Mouse (Mus musculus): ENCODE measurements around the gene Gm44805. TPM values are rescaled to one million over a fixed set of nuclear protein-coding genes. Genes with fewer than 3 reads are reported as not detected.
A peak's percentile ranks its signal among the peaks of the same experiment; 100 is the strongest.
"Not testable (repeated sequence)": the region's sequence is repeated elsewhere in the genome, so short reads cannot be mapped to it uniquely, and the experiment has no call there.

The Gm44805 gene
- total and polyA plus RNA-seq, 2 experiments from 2014 or later, result not detected

- TF ChIP-seq CTCF (IDR thresholded peaks at IDR 0.05), result no peak
- WGBS, result 36% methylated on average over 9 of the region's 10 CpGs
- Histone ChIP-seq H3K9ac (replicated peaks; ENCODE audit: low read length, poor library complexity, severe bottlenecking) (no peak overlapping the region), H3K27me3 (ENCODE audit: insufficient read depth, low read length) (no peaks in the 10 kb centered on the region), H3K4me3 (ENCODE audit: low read depth, low read length) (no peak overlapping the region), H3K4me2 (ENCODE audit: low read depth, low read length, poor library complexity, severe bottlenecking) (no peak overlapping the region), H3K36me3 (ENCODE audit: insufficient read depth, low read length) (no peaks in the 10 kb centered on the region), H3K4me1 (ENCODE audit: insufficient read depth, low read length) (no peaks in the 10 kb centered on the region), H3K9me3 (ENCODE audit: low read length) (no peaks in the 10 kb centered on the region), H3K27ac (ENCODE audit: low read depth, low read length) (peak overlapping the region; percentile 44)
- ATAC-seq (ENCODE audit: low FRiP score) (peak; percentile 79), DNase-seq (ENCODE audit: low spot score) (peak; percentile 83)
Observed at GRCm38 (mm10) chr7:19693421-19693820, 12.2 kb upstream of the Gm44805 start.

DNA sequence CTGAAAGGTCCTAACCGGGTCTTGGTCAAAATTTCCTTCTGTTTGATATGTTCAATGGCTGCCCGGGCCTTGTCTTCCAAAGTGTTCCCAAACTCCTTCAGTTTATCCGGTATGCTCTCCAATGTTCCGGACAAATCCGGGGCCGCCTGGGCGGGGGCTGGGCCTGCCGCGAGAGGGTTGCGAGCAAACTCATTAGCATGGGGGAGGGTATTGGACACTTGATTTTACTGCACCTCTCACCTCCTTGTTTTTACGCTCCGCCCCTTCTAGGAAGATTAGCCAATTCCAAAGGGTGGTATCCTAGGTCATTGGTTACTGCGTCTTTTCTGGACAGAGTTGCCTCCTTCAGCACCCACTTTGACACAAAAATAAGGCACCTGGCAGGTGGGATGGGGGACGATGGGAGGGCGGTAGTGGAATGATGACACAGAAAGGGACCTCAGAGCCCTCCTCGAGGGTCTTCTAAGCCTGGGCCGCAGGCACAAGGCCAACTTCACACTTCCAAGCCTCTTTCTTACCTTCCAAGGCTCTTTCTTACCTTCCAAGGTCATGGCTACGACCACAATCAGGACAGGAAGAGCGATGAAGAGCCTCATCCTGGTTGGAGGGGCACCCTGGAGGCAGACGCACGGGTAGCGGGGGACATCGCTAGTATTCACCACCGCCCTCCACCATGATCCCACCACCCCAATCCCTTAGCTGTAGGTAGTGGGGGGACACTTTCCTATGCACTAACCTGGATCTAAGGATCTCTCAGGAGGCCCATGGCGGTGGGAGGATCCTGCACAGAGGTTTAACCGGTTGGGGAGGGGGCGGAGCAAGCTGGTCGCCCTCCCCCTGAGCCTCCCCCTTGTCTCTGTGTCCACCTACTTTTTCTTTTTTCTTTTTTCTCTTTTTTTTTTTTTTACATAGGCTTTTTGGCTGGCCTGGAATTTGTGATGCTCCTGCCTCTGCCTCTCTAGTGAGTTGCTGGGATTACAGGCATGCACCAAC is 10.9 kb upstream of the Gm44805 start, which contains the start of gene Apoc1:
Gene Apoc1, minus strand, starts transcription at position 788 of the 993 bp plus-strand sequence.
- Histone ChIP-seq H3K4me1 (ENCODE audit: insufficient read depth, low read length) (no peaks in the 10 kb centered on the region), H3K27me3 (ENCODE audit: insufficient read depth, low read length) (no peaks in the 10 kb centered on the region), H3K4me3 (ENCODE audit: low read depth, low read length) (no peak within 1 kb of the TSS), H3K9me3 (ENCODE audit: low read length) (no peaks in the 10 kb centered on the region), H3K36me3 (ENCODE audit: insufficient read depth, low read length) (no peaks in the 10 kb centered on the region), H3K9ac (replicated peaks; ENCODE audit: low read length, poor library complexity, severe bottlenecking) (no peak within 1 kb of the TSS), H3K27ac (ENCODE audit: low read depth, low read length) (peak within 1 kb of the TSS; percentile 62; the same call in 1 of the 2 replicates), H3K4me2 (ENCODE audit: low read depth, low read length, poor library complexity, severe bottlenecking) (no peak within 1 kb of the TSS)
- TF ChIP-seq CTCF (IDR thresholded peaks at IDR 0.05), result no peak
- ATAC-seq (ENCODE audit: low FRiP score), result no peak
- 55% methylated on average over 28 of the region's 28 CpGs for WGBS
- no peak for DNase-seq (ENCODE audit: low spot score)

- H3K4me2 ChIP-seq (ENCODE audit: low read depth, low read length, poor library complexity, severe bottlenecking), result no peak overlapping the region
- no peak overlapping the region for H3K4me3 ChIP-seq (ENCODE audit: low read depth, low read length)
- H3K9ac ChIP-seq (replicated peaks; ENCODE audit: low read length, poor library complexity, severe bottlenecking), result no peak overlapping the region
- no peaks in the 10 kb centered on the region for H3K36me3 ChIP-seq (ENCODE audit: insufficient read depth, low read length)
- no peak overlapping the region for H3K27ac ChIP-seq (ENCODE audit: low read depth, low read length)
- no peak for TF ChIP-seq CTCF (IDR thresholded peaks at IDR 0.05)
- DNase-seq (ENCODE audit: low spot score) (no peak), ATAC-seq (ENCODE audit: low FRiP score) (no peak)
- no peaks in the 10 kb centered on the region for H3K27me3 ChIP-seq (ENCODE audit: insufficient read depth, low read length)
- WGBS, result 83% methylated on average over 6 of the region's 6 CpGs
- H3K4me1 ChIP-seq (ENCODE audit: insufficient read depth, low read length), result no peaks in the 10 kb centered on the region
- H3K9me3 ChIP-seq (ENCODE audit: low read length), result no peaks in the 10 kb centered on the region
Observed at GRCm38 (mm10) chr7:19691434-19691833, 10.2 kb upstream of the Gm44805 start.

DNA sequence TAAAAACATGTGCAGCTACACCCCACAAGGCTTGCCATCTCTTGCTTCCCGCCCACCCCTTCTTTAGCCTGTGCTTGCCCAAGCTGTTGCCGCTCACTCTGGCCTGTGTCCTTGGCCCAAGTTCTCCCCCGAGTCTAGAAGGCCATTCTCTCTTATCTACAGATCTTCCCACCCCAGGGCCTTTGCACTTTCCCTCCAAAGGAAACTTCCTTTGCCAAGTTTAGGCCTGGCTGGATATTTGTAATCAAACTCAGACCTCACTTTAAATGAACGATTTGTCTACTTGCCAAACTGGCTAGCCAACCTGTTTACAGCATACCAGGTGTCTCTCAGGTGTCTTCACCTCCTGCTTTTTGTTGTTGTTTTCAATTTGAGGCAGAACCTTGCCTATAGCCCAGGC is 9.6 kb upstream of the Gm44805 start:
- no peak for DNase-seq (ENCODE audit: low spot score)

DNA sequence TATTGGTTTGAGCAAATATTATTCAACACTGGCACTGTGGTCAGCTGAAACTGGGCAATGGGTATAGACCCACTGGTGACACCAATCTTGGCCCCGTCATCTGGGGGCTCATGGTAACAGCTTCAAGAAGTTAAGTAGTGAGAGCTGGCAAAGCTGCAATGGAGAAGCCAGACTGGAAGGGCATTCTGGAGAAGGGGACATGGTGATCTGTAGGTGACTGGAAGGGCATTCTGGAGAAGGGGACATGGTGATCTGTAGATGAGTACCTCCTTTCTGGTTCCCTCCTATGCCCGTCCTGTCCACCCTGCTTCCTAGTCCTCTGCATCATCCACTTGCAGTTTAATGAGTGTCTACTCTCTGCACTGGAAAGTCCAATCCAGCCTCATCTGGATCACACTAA is 7.4 kb upstream of the Gm44805 start:
- ATAC-seq (ENCODE audit: low FRiP score) (no peak), DNase-seq (ENCODE audit: low spot score) (no peak)
- Histone ChIP-seq H3K36me3 (ENCODE audit: insufficient read depth, low read length) (no peaks in the 10 kb centered on the region), H3K9me3 (ENCODE audit: low read length) (no peaks in the 10 kb centered on the region), H3K4me3 (ENCODE audit: low read depth, low read length) (no peak overlapping the region), H3K4me1 (ENCODE audit: insufficient read depth, low read length) (no peaks in the 10 kb centered on the region), H3K27me3 (ENCODE audit: insufficient read depth, low read length) (no peaks in the 10 kb centered on the region), H3K4me2 (ENCODE audit: low read depth, low read length, poor library complexity, severe bottlenecking) (no peak overlapping the region), H3K27ac (ENCODE audit: low read depth, low read length) (no peak overlapping the region), H3K9ac (replicated peaks; ENCODE audit: low read length, poor library complexity, severe bottlenecking) (no peak overlapping the region)
- WGBS, result 97% methylated on average over 2 of the region's 2 CpGs
- TF ChIP-seq CTCF (IDR thresholded peaks at IDR 0.05), result no peak

More for the DNA sequence above, 9.6 kb upstream of the Gm44805 start:
- H3K4me3 ChIP-seq (ENCODE audit: low read depth, low read length), result no peak overlapping the region
- H3K9me3 ChIP-seq (ENCODE audit: low read length), result no peaks in the 10 kb centered on the region
- no peaks in the 10 kb centered on the region for H3K4me1 ChIP-seq (ENCODE audit: insufficient read depth, low read length)
- no peaks in the 10 kb centered on the region for H3K27me3 ChIP-seq (ENCODE audit: insufficient read depth, low read length)
- H3K4me2 ChIP-seq (ENCODE audit: low read depth, low read length, poor library complexity, severe bottlenecking), result no peak overlapping the region
- H3K27ac ChIP-seq (ENCODE audit: low read depth, low read length), result no peak overlapping the region
- TF ChIP-seq CTCF (IDR thresholded peaks at IDR 0.05), result no peak
- no peak overlapping the region for H3K9ac ChIP-seq (replicated peaks; ENCODE audit: low read length, poor library complexity, severe bottlenecking)
- H3K36me3 ChIP-seq (ENCODE audit: insufficient read depth, low read length), result no peaks in the 10 kb centered on the region
- whole genome bisulfite sequencing, result 94% methylated on average over 4 of the region's 4 CpGs
- no peak for ATAC-seq (ENCODE audit: low FRiP score)

GRCm38 (mm10) chr7:19688101-19688500 is 6.9 kb upstream of the Gm44805 start:
- H3K4me3 ChIP-seq (ENCODE audit: low read depth, low read length), result no peak overlapping the region
- no peak overlapping the region for H3K27ac ChIP-seq (ENCODE audit: low read depth, low read length)
- no peaks in the 10 kb centered on the region for H3K9me3 ChIP-seq (ENCODE audit: low read length)
- DNase-seq (ENCODE audit: low spot score) (no peak), ATAC-seq (ENCODE audit: low FRiP score) (no peak)
- H3K4me2 ChIP-seq (ENCODE audit: low read depth, low read length, poor library complexity, severe bottlenecking), result no peak overlapping the region
- no peaks in the 10 kb centered on the region for H3K36me3 ChIP-seq (ENCODE audit: insufficient read depth, low read length)
- H3K9ac ChIP-seq (replicated peaks; ENCODE audit: low read length, poor library complexity, severe bottlenecking), result no peak overlapping the region
- no peak for TF ChIP-seq CTCF (IDR thresholded peaks at IDR 0.05)
- 87% methylated on average over 10 of the region's 10 CpGs for WGBS
- H3K27me3 ChIP-seq (ENCODE audit: insufficient read depth, low read length), result no peaks in the 10 kb centered on the region
- H3K4me1 ChIP-seq (ENCODE audit: insufficient read depth, low read length), result no peaks in the 10 kb centered on the region

DNA sequence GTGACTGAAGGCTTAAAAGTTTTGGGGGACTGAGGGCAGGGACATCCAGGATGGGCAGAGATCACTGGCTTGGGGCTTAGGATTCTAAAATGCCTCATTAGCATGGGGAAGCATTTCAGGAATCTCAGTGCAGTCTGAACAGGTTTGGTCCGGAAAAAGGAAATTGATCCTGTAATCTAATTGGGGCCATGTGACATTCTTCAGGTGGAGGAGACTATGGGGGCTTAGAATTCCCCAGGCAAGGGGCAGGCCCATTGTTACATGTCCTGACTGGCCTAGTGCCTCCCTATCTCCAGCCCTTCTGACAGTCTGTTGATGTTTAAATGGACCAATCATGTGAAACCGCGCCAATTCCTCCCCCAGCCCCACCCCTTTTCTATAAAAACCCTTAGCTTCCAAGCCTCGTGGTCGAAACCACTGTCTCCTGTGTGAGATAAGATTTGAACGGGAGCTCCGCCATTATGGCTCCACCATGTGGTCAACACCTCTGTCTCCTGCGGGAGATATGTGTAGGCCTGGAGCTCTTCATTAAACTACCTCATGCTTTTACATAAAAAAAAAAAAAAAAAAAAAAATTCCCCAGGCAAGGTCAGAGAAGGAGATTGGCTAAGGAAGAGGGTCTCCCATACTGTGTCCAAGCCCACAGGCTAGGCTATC is 5.8 kb upstream of the Gm44805 start:
- H3K4me2 ChIP-seq (ENCODE audit: low read depth, low read length, poor library complexity, severe bottlenecking); H3K4me3 ChIP-seq (ENCODE audit: low read depth, low read length); H3K36me3 ChIP-seq (ENCODE audit: insufficient read depth, low read length); H3K9me3 ChIP-seq (ENCODE audit: low read length); H3K27ac ChIP-seq (ENCODE audit: low read depth, low read length); H3K27me3 ChIP-seq (ENCODE audit: insufficient read depth, low read length); H3K4me1 ChIP-seq (ENCODE audit: insufficient read depth, low read length); H3K9ac ChIP-seq (replicated peaks; ENCODE audit: low read length, poor library complexity, severe bottlenecking); DNase-seq (ENCODE audit: low spot score); ATAC-seq (ENCODE audit: low FRiP score): not testable (repeated sequence)
- WGBS, result 71% methylated on average over 8 of the region's 8 CpGs
